Mouse (Mus musculus): ENCODE measurements around the gene Cdhr3. TPM values are rescaled to one million over a fixed set of nuclear protein-coding genes. Genes with fewer than 3 reads are reported as not detected.
"Not testable (repeated sequence)": the region's sequence is repeated elsewhere in the genome, so short reads cannot be mapped to it uniquely, and the experiment has no call there.

The Cdhr3 gene
- polyA plus RNA-seq, 2 experiments = 0.32 to 1.5 TPM

DNA sequence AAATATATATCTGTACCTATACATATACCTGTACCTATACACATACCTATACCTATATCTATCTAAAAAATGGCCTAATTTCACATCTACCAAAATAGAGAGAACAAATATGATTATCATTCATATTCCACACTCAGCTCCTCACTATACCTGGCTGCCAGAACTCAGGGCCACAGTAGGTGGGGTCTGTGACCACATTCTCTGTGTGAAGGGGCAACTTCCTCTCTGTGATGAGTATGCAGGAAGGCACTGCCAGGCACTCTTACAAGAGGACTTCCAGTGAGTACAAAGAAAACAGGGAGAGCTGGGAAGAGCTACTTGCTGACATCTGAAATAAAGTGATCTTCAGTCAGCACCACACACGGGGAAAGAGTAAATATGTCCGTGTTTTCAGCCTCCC, 28.4 kb downstream of the Cdhr3 start:
- H3K4me3 ChIP-seq (replicated peaks; ENCODE audit: low read length) = no peak overlapping the region
- TF ChIP-seq POLR2A (IDR thresholded peaks at IDR 0.05; ENCODE audit: borderline replicate concordance, extremely low read depth, insufficient read depth, insufficient read length) = no peak
- no peak for ATAC-seq (ENCODE audit: low FRiP score, low read depth)
- no peaks in the 10 kb centered on the region for H3K36me3 ChIP-seq (ENCODE audit: control insufficient read depth, insufficient read depth, low read length)
- H3K9me3 ChIP-seq (ENCODE audit: control insufficient read depth, low read length) = no peaks in the 10 kb centered on the region
- no peak overlapping the region for H3K4me2 ChIP-seq (replicated peaks; ENCODE audit: low read depth, low read length, severe bottlenecking)
- H3K9ac ChIP-seq (ENCODE audit: low read depth, low read length, severe bottlenecking) = no peak overlapping the region
- peaks cover 7% of the 10 kb centered on the region for H3K4me1 ChIP-seq (ENCODE audit: control insufficient read depth, insufficient read depth, low read length)
- 74% methylated on average over 2 of the region's 2 CpGs for WGBS
- H3K27ac ChIP-seq (replicated peaks; ENCODE audit: low read depth, low read length) = no peak overlapping the region
- no peak for DNase-seq (ENCODE audit: low spot score)
- H3K27me3 ChIP-seq (ENCODE audit: control insufficient read depth, insufficient read depth, low read length) = no peaks in the 10 kb centered on the region

DNA sequence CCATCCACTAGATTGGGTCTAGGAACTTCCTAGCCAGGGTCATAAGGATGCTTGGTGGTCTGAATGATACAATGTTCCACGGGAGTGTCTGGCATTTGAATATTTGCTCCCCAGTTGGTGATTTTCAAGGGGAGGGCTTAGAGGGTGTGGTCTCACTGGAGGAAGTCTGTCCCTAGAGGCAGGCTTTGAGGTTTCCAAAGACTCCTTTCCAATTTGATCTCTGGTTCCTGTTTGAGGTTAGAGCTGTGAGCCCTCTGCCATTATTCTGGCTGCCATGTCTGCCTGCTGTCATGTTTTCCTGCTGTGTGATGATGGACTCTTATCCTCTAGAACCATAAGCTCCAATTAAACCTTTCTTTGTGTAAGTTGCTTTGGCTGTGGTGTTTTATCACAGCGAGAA, 29.4 kb downstream of the Cdhr3 start:
- no peak for TF ChIP-seq POLR2A (IDR thresholded peaks at IDR 0.05; ENCODE audit: borderline replicate concordance, extremely low read depth, insufficient read depth, insufficient read length)
- ATAC-seq (ENCODE audit: low FRiP score, low read depth) (no peak), DNase-seq (ENCODE audit: low spot score) (no peak)
- Histone ChIP-seq H3K4me1 (ENCODE audit: control insufficient read depth, insufficient read depth, low read length) (peaks cover 7% of the 10 kb centered on the region), H3K9me3 (ENCODE audit: control insufficient read depth, low read length) (no peaks in the 10 kb centered on the region), H3K36me3 (ENCODE audit: control insufficient read depth, insufficient read depth, low read length) (no peaks in the 10 kb centered on the region), H3K4me2 (replicated peaks; ENCODE audit: low read depth, low read length, severe bottlenecking) (no peak overlapping the region), H3K9ac (ENCODE audit: low read depth, low read length, severe bottlenecking) (no peak overlapping the region), H3K27ac (replicated peaks; ENCODE audit: low read depth, low read length) (no peak overlapping the region), H3K27me3 (ENCODE audit: control insufficient read depth, insufficient read depth, low read length) (no peaks in the 10 kb centered on the region), H3K4me3 (replicated peaks; ENCODE audit: low read length) (no peak overlapping the region)
- WGBS = 66% methylated on average over 2 of the region's 2 CpGs

DNA sequence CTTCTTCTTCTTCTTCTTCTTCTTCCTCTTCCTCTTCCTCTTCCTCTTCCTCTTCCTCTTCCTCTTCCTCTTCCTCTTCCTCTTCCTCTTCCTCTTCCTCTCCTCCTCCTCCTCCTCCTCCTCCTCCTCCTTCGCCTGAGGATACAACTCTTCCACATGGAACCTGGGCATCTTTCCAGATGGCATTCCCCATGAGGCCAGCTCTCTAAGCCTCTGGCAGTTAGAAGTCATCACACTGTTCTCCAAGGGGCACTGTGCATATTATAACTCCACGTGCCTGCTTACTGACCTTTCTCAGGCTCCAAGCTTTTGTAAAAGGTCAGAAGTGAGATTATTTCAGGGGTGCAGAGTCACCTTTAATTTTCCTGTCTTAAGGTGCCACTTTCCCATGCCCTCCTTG, 30.3 kb downstream of the Cdhr3 start:
- DNase-seq (ENCODE audit: low spot score) = peak; percentile 34
- H3K27ac ChIP-seq (replicated peaks; ENCODE audit: low read depth, low read length); H3K9ac ChIP-seq (ENCODE audit: low read depth, low read length, severe bottlenecking); H3K36me3 ChIP-seq (ENCODE audit: control insufficient read depth, insufficient read depth, low read length); H3K4me2 ChIP-seq (replicated peaks; ENCODE audit: low read depth, low read length, severe bottlenecking); H3K27me3 ChIP-seq (ENCODE audit: control insufficient read depth, insufficient read depth, low read length); H3K4me3 ChIP-seq (replicated peaks; ENCODE audit: low read length); ATAC-seq (ENCODE audit: low FRiP score, low read depth); H3K9me3 ChIP-seq (ENCODE audit: control insufficient read depth, low read length): not testable (repeated sequence)
- WGBS = 31% methylated on average over 2 of the region's 2 CpGs
- peaks cover 14% of the 10 kb centered on the region for H3K4me1 ChIP-seq (ENCODE audit: control insufficient read depth, insufficient read depth, low read length)

DNA sequence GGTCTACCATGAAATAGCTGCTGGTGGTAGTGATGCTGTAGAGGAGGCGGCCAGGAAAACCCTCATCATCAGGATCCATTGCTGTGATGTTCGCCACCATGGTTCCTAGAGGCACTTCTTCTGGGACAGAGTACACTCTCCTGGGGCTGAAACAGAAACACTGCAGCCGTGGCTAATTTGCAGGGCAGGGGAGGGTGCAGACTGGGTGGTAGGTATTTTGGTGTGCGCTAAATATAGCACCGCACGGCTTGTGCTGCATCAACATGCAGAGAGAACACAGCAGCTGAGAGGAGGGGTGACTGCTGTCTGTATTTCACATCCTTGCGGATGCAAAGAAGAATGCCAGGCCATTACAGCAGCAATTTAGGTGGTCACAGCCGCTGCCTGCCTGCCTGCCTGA, 31.0 kb downstream of the Cdhr3 start:
- Histone ChIP-seq H3K36me3 (ENCODE audit: control insufficient read depth, insufficient read depth, low read length) (no peaks in the 10 kb centered on the region), H3K4me3 (replicated peaks; ENCODE audit: low read length) (no peak overlapping the region), H3K9me3 (ENCODE audit: control insufficient read depth, low read length) (no peaks in the 10 kb centered on the region), H3K4me2 (replicated peaks; ENCODE audit: low read depth, low read length, severe bottlenecking) (no peak overlapping the region), H3K9ac (ENCODE audit: low read depth, low read length, severe bottlenecking) (no peak overlapping the region), H3K4me1 (ENCODE audit: control insufficient read depth, insufficient read depth, low read length) (peaks cover 21% of the 10 kb centered on the region), H3K27ac (replicated peaks; ENCODE audit: low read depth, low read length) (no peak overlapping the region), H3K27me3 (ENCODE audit: control insufficient read depth, insufficient read depth, low read length) (no peaks in the 10 kb centered on the region)
- DNase-seq (ENCODE audit: low spot score) = peak; percentile 38
- 38% methylated on average over 8 of the region's 8 CpGs for WGBS
- no peak for TF ChIP-seq POLR2A (IDR thresholded peaks at IDR 0.05; ENCODE audit: borderline replicate concordance, extremely low read depth, insufficient read depth, insufficient read length)
- ATAC-seq (ENCODE audit: low FRiP score, low read depth) = peak; percentile 54; the same call in 1 of the 2 replicates

DNA sequence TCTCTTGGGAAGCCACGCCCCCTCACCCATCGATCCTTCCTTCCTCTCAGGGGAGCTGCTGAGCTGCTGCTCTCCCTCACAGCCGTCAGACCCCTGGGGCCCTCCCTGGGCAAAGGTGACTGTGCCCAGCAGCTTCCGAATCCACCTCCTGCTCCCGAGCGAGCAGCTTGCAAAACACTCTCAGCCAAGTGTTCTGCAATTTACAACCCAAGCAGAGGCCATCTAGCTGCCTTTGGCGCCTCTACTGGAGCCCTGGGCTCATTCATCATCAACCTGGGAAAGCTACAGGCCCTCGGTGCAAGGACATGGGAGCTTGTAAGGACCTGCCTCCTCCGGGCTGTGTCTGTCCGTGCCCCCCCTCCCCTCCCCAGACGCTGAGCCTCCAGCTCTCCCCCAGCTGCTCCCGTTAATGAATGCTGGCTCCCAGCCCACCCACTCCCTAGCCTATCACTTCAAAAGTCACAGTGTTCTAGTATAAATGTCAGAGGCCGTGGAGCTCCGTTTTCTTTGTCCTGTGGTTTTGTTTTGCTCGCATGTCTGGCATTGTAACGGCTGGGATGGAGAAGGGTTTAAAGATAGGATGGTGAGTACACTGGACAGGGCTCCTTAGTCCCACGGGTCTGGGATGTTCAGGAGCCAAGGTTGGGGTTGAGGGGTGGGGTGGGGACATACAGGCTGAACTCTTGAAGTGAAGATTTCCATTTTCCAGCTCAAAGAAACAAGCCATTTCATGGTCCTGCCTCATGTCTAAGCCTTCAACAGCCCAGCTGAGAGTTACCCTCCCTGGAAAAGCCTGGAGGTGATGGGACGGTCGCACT, 35.2 kb downstream of the Cdhr3 start:
- peak overlapping the region; percentile 22 for H3K4me3 ChIP-seq (replicated peaks; ENCODE audit: low read length)
- TF ChIP-seq POLR2A (IDR thresholded peaks at IDR 0.05; ENCODE audit: borderline replicate concordance, extremely low read depth, insufficient read depth, insufficient read length) = no peak
- H3K9ac ChIP-seq (ENCODE audit: low read depth, low read length, severe bottlenecking) = peak overlapping the region; percentile 37; the same call in 1 of the 2 replicates
- no peaks in the 10 kb centered on the region for H3K9me3 ChIP-seq (ENCODE audit: control insufficient read depth, low read length)
- H3K27me3 ChIP-seq (ENCODE audit: control insufficient read depth, insufficient read depth, low read length) = no peaks in the 10 kb centered on the region
- H3K27ac ChIP-seq (replicated peaks; ENCODE audit: low read depth, low read length) = no peak overlapping the region
- peak overlapping the region; percentile 45 for H3K4me2 ChIP-seq (replicated peaks; ENCODE audit: low read depth, low read length, severe bottlenecking)
- H3K36me3 ChIP-seq (ENCODE audit: control insufficient read depth, insufficient read depth, low read length) = no peaks in the 10 kb centered on the region
- DNase-seq (ENCODE audit: low spot score) (peak; percentile 42), ATAC-seq (ENCODE audit: low FRiP score, low read depth) (peak; percentile 76; the same call in 1 of the 2 replicates)
- WGBS = 11% methylated on average over 19 of the region's 19 CpGs
- H3K4me1 ChIP-seq (ENCODE audit: control insufficient read depth, insufficient read depth, low read length) = peaks cover 23% of the 10 kb centered on the region
